9 mouse cellular contexts compared by ENCODE assay signal in the genomic region with DNA sequence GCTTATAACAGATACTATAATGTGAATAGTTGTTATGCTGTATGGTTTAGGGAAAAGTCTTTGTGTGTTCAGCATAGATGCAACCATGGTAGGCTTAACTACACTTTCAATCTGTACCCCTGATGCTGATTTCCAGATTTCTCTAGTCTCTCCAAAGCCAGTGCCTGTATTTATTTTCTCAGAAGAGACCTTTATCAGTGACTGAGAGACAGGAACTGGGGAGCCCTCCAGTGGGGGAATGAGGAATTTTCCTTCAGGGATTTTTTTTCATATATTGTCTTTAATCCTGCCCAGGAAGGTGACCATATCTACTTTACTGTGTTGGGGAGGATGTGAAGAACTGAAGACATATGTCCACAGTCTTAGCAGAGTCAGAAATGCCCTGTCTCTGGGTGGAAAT. TPM values are rescaled to one million over a fixed set of nuclear protein-coding genes. Genes with fewer than 3 reads are reported as not detected.
DNase-seq lines count a peak whose midpoint lies in the region; ATAC-seq and TF ChIP-seq lines count a peak whose summit lies in the region.
"Had no signal": no experiment of that assay in that cellular context is flagged by ENCODE, and none has a peak within 500 bp of the region (broad histone marks: within the 10 kb centered on the region; RNA-seq: fewer than 3 reads in every experiment).

No protein-coding gene starts in this region.

- H3K4me2 ChIP-seq in lung, embryonic 14.5 days, result no peak overlapping the region

- no peaks in the 10 kb centered on the region for H3K36me3 ChIP-seq in lung, embryonic 14.5 days (ENCODE audit: insufficient read depth)

- peak; percentile 44 for TF ChIP-seq CTCF in lung, embryonic 14.5 days (IDR thresholded peaks at IDR 0.05; ENCODE audit: low read depth)
- peak; percentile 33; the same call in 1 of the 2 replicates for TF ChIP-seq CTCF in cortical plate, adult 2 months (IDR thresholded peaks at IDR 0.05; ENCODE audit: extremely low read depth, insufficient read depth, low read length)

- H3K9ac ChIP-seq in lung, embryonic 14.5 days, result no peak overlapping the region

- no peak for TF ChIP-seq POLR2A in cortical plate, adult 2 months (IDR thresholded peaks at IDR 0.05; ENCODE audit: extremely low read depth, insufficient read depth, low read length)

- H3K27me3 ChIP-seq in lung, embryonic 14.5 days (ENCODE audit: insufficient read depth, low read length), result no peaks in the 10 kb centered on the region

- no peak overlapping the region for H3K4me3 ChIP-seq in lung, embryonic 14.5 days (ENCODE audit: low read depth, low read length)
- H3K4me3 ChIP-seq in cortical plate, adult 2 months (ENCODE audit: insufficient read depth, low read length), result no peak overlapping the region

- H3K4me1 ChIP-seq in lung, embryonic 14.5 days (ENCODE audit: insufficient read depth), result no peaks in the 10 kb centered on the region
- H3K4me1 ChIP-seq in cortical plate, adult 2 months (ENCODE audit: control insufficient read depth, insufficient read depth, low read length), result peaks cover 6% of the 10 kb centered on the region

- DNase-seq in lung, embryonic 14.5 days, result peak; percentile 63
- no peak for DNase-seq in lung, postnatal 25 days (ENCODE audit: low spot score)
- DNase-seq in adipocyte (ENCODE audit: low spot score), result peak; percentile 63
- peak; percentile 65 for DNase-seq in layer of hippocampus, adult 9-10 months (ENCODE audit: low spot score)
- peak; percentile 53 for DNase-seq in right cerebral cortex, postnatal 14 days

- no peaks in the 10 kb centered on the region for H3K9me3 ChIP-seq in lung, embryonic 14.5 days (ENCODE audit: low read depth, low read length)

- H3K27ac ChIP-seq in lung, embryonic 14.5 days (ENCODE audit: low read depth), result no peak overlapping the region
- H3K27ac ChIP-seq in cortical plate, adult 2 months (ENCODE audit: insufficient read depth, low read length), result no peak overlapping the region

- ATAC-seq in lung, embryonic 14.5 days (ENCODE audit: insufficient read depth), result no peak
- no peak for ATAC-seq in erythroblast, adult 5-6 weeks (replicated peaks; ENCODE audit: low FRiP score, poor library complexity, severe bottlenecking)

RNA-seq across cellular contexts. Expression of a gene that starts 12.4 kb away (rescaled TPM):
- not detected in 2 replicates for polyA plus RNA-seq in lung, embryonic 14.5 days (2014; fragmentation: Nextera tagmentation; extraction: Ambion mirVana)
- 138 and 162 TPM in 2 replicates for polyA plus RNA-seq in cortical plate, adult 2 months (2012; rRNA removed)
- total RNA-seq in erythroblast, adult 5-6 weeks (2015; ENCODE audit: low replicate concordance), result not detected in 2 replicates
- not detected in 2 replicates for total RNA-seq in erythroblast, adult 5-6 weeks (2017; ENCODE audit: low replicate concordance)

RNA-seq across cellular contexts. Expression of a gene that starts 26.3 kb away (rescaled TPM):
- 0.21 and 0.37 TPM in 2 replicates for polyA plus RNA-seq in lung, embryonic 14.5 days (2014; fragmentation: Nextera tagmentation; extraction: Ambion mirVana)
- 405 TPM in 2 replicates for polyA plus RNA-seq in cortical plate, adult 2 months (2012; rRNA removed)
- total RNA-seq in erythroblast, adult 5-6 weeks (2015; ENCODE audit: low replicate concordance), result not detected in 2 replicates
- not detected in 2 replicates for total RNA-seq in erythroblast, adult 5-6 weeks (2017; ENCODE audit: low replicate concordance)

RNA-seq across cellular contexts. Expression of a gene that starts 27.2 kb away (rescaled TPM):
- polyA plus RNA-seq in lung, embryonic 14.5 days (2014; fragmentation: Nextera tagmentation; extraction: Ambion mirVana), result 110 and 113 TPM in 2 replicates
- 73.6 and 74.4 TPM in 2 replicates for polyA plus RNA-seq in cortical plate, adult 2 months (2012; rRNA removed)
- 14.0 and 20.3 TPM in 2 replicates for total RNA-seq in erythroblast, adult 5-6 weeks (2015; ENCODE audit: low replicate concordance)
- 7.7 and 11.8 TPM in 2 replicates for total RNA-seq in erythroblast, adult 5-6 weeks (2017; ENCODE audit: low replicate concordance)

RNA-seq across cellular contexts. Expression of a gene that starts 54.4 kb away (rescaled TPM):
- 14.1 and 16.9 TPM in 2 replicates for polyA plus RNA-seq in lung, embryonic 14.5 days (2014; fragmentation: Nextera tagmentation; extraction: Ambion mirVana)
- polyA plus RNA-seq in cortical plate, adult 2 months (2012; rRNA removed), result 104 and 115 TPM in 2 replicates
- 186 and 231 TPM in 2 replicates for total RNA-seq in erythroblast, adult 5-6 weeks (2015; ENCODE audit: low replicate concordance)
- total RNA-seq in erythroblast, adult 5-6 weeks (2017; ENCODE audit: low replicate concordance), result 524 and 744 TPM in 2 replicates

RNA-seq across cellular contexts. Expression of a gene that starts 58.7 kb away (rescaled TPM):
- not detected in 2 replicates for polyA plus RNA-seq in lung, embryonic 14.5 days (2014; fragmentation: Nextera tagmentation; extraction: Ambion mirVana)
- polyA plus RNA-seq in cortical plate, adult 2 months (2012; rRNA removed), result not detected in 2 replicates
- not detected in 2 replicates for total RNA-seq in erythroblast, adult 5-6 weeks (2015; ENCODE audit: low replicate concordance)
- total RNA-seq in erythroblast, adult 5-6 weeks (2017; ENCODE audit: low replicate concordance), result not detected in 2 replicates
- polyA plus RNA-seq: limb, embryonic 14.5 days; stomach, embryonic 14.5 days had no signal

Comparison
In these comparisons a context has a peak if more than half of its experiments do, and no peak if none do; other contexts are left out.
1. RNA of a gene that starts 12.4 kb away (polyA plus RNA-seq): 138 to 162 TPM in cortical plate, adult 2 months; not detected in lung, embryonic 14.5 days; every median in the first group is over 100 times any median in the second.
2. RNA of a gene that starts 26.3 kb away (polyA plus RNA-seq): 405 TPM in cortical plate, adult 2 months; 0.21 to 0.37 TPM in lung, embryonic 14.5 days; every median in the first group is over 100 times any median in the second.